15 mouse cellular contexts compared by ENCODE assay signal in genomic region chr3:53221531-53222272, GRCm38 (mm10).
DNase-seq lines count a peak whose midpoint lies in the region; ATAC-seq and TF ChIP-seq lines count a peak whose summit lies in the region.
"Had no signal": no experiment of that assay in that cellular context is flagged by ENCODE, and none has a peak within 500 bp of the region (broad histone marks: within the 10 kb centered on the region; RNA-seq: fewer than 3 reads in every experiment).

No protein-coding gene starts in this region.

- no peak overlapping the region for H3K4me2 ChIP-seq in limb, embryonic 14.5 days (replicated peaks; ENCODE audit: low read depth, low read length, severe bottlenecking)
- H3K4me2 ChIP-seq: hindbrain, embryonic 12.5 days had no signal

- peak; percentile 38 for DNase-seq in gastrocnemius, postnatal 25 days
- no peak for DNase-seq in gastrocnemius, adult 8-10 months (ENCODE audit: low spot score in 2 of 2)
- peak; percentile 8 for DNase-seq in kidney, adult 2 months
- no peak for DNase-seq in kidney, adult 9 months
- DNase-seq in limb, embryonic 14.5 days (ENCODE audit: low spot score) = peak; percentile 63
- DNase-seq in lung, postnatal 36 days = peak; percentile 63
- no peak for DNase-seq in right cerebral cortex, adult 18-20 months
- no peak for DNase-seq in testis, postnatal 10 days (ENCODE audit: low spot score)
- DNase-seq: cerebellum, adult 11 months; kidney, adult 8-10 months; thymus, postnatal 25 days had no signal

- H3K9me3 ChIP-seq in limb, embryonic 14.5 days (ENCODE audit: control insufficient read depth, low read length) = no peaks in the 10 kb centered on the region
- H3K9me3 ChIP-seq: hindbrain, embryonic 12.5 days had no signal

- no peaks in the 10 kb centered on the region for H3K36me3 ChIP-seq in kidney, adult 2 months (ENCODE audit: control insufficient read depth, insufficient read depth, low read length)
- H3K36me3 ChIP-seq in limb, embryonic 14.5 days (ENCODE audit: control insufficient read depth, insufficient read depth, low read length) = no peaks in the 10 kb centered on the region
- H3K36me3 ChIP-seq: hindbrain, embryonic 12.5 days had no signal

- no peak overlapping the region for H3K4me3 ChIP-seq in kidney, adult 2 months (ENCODE audit: insufficient read depth, low read depth, low read length)
- no peak overlapping the region for H3K4me3 ChIP-seq in limb, embryonic 14.5 days (replicated peaks; ENCODE audit: low read length)
- H3K4me3 ChIP-seq: erythroblast, embryonic 14.5 days; hindbrain, embryonic 12.5 days had no signal

- H3K4me1 ChIP-seq in kidney, adult 2 months (ENCODE audit: control insufficient read depth, insufficient read depth, low read length) = no peaks in the 10 kb centered on the region
- peaks cover 13% of the 10 kb centered on the region; the same call in 1 of the 2 replicates for H3K4me1 ChIP-seq in limb, embryonic 14.5 days (ENCODE audit: control insufficient read depth, insufficient read depth, low read length)

- H3K27me3 ChIP-seq in kidney, adult 2 months (replicated peaks; ENCODE audit: control insufficient read depth, insufficient read depth, low read length) = no peaks in the 10 kb centered on the region
- no peaks in the 10 kb centered on the region for H3K27me3 ChIP-seq in limb, embryonic 14.5 days (ENCODE audit: control insufficient read depth, insufficient read depth, low read length)
- H3K27me3 ChIP-seq: hindbrain, embryonic 12.5 days had no signal

- peak; percentile 44; the same call in 1 of the 2 replicates for ATAC-seq in limb, embryonic 14.5 days (ENCODE audit: low FRiP score, low read depth)
- ATAC-seq: midbrain, embryonic 16.5 days had no signal

- TF ChIP-seq CTCF in kidney, adult 2 months (conservative IDR thresholded peaks at IDR 0.05; ENCODE audit: insufficient read depth, insufficient read length, low read depth, low read length) = no peak

- 60% methylated on average over 5 of the region's 5 CpGs for WGBS in kidney, adult 2 months
- 46% methylated on average over 5 of the region's 5 CpGs for WGBS in limb, embryonic 14.5 days

- no peak overlapping the region for H3K27ac ChIP-seq in kidney, adult 2 months (ENCODE audit: insufficient read depth, low read depth, low read length)
- peak overlapping the region; percentile 27; the same call in 1 of the 2 replicates for H3K27ac ChIP-seq in limb, embryonic 14.5 days (replicated peaks; ENCODE audit: low read depth, low read length)
- H3K27ac ChIP-seq: hindbrain, embryonic 12.5 days; macrophage had no signal

- no peak for TF ChIP-seq POLR2A in kidney, adult 2 months (IDR thresholded peaks at IDR 0.05; ENCODE audit: low read depth, low read length)
- TF ChIP-seq POLR2A in limb, embryonic 14.5 days (IDR thresholded peaks at IDR 0.05; ENCODE audit: borderline replicate concordance, extremely low read depth, insufficient read depth, insufficient read length) = no peak

- H3K9ac ChIP-seq in limb, embryonic 14.5 days (ENCODE audit: low read depth, low read length, severe bottlenecking) = no peak overlapping the region
- H3K9ac ChIP-seq: hindbrain, embryonic 12.5 days had no signal

Comparison
In these comparisons a context has a peak if more than half of its experiments do, and no peak if none do; other contexts are left out.
1. DNase-seq: peak in gastrocnemius, postnatal 25 days (single experiment), kidney, adult 2 months (single experiment), limb, embryonic 14.5 days (single experiment) and lung, postnatal 36 days (single experiment); none in gastrocnemius, adult 8-10 months (0 of 2), kidney, adult 9 months (single experiment), right cerebral cortex, adult 18-20 months (single experiment) and testis, postnatal 10 days (single experiment).